In genomic region chr3:149518928-149519574, GRCm38 (mm10) we compare ENCODE assay signal across 8 mouse cellular contexts.
DNase-seq lines count a peak whose midpoint lies in the region; ATAC-seq and TF ChIP-seq lines count a peak whose summit lies in the region.

No protein-coding gene starts in this region.

- H3K4me1 ChIP-seq in forebrain, embryonic 11.5 days (replicated peaks; ENCODE audit: control insufficient read depth, insufficient read depth, low read length) = 0 out of 2 replicates have a peak, but pooled peaks cover 6% of the 10 kb centered on the region
- H3K4me1 ChIP-seq in limb, embryonic 15.5 days = peaks cover 3% of the 10 kb centered on the region; the same call in 1 of the 2 replicates

- no peak overlapping the region for H3K27ac ChIP-seq in gastrocnemius, adult 2 months
- no peak overlapping the region for H3K27ac ChIP-seq in forebrain, embryonic 11.5 days (ENCODE audit: low read depth, low read length)
- no peak overlapping the region for H3K27ac ChIP-seq in limb, embryonic 15.5 days

- peak; percentile 76 for ATAC-seq in forebrain, embryonic 11.5 days (replicated peaks; ENCODE audit: low FRiP score)
- ATAC-seq in limb, embryonic 15.5 days (ENCODE audit: insufficient number of reproducible peaks, low FRiP score, low TSS enrichment, low read depth) = no peak

- no peak for TF ChIP-seq CTCF in gastrocnemius, adult 2 months (IDR thresholded peaks at IDR 0.05)

- peaks cover 5% of the 10 kb centered on the region; the same call in 1 of the 2 replicates for H3K27me3 ChIP-seq in forebrain, embryonic 11.5 days (ENCODE audit: control insufficient read depth, insufficient read depth, low read length)
- H3K27me3 ChIP-seq in limb, embryonic 15.5 days = peaks cover 15% of the 10 kb centered on the region

- DNase-seq in gastrocnemius, adult 2 months = no peak
- no peak for DNase-seq in gastrocnemius, postnatal 10 days
- DNase-seq in ES-CJ7 (ENCODE audit: low read depth, low spot score) = peak; percentile 5
- DNase-seq in forebrain, embryonic 11.5 days (ENCODE audit: low spot score) = peak; percentile 69
- peak; percentile 28 for DNase-seq in retina, postnatal 7 days (ENCODE audit: low read depth, low spot score)
- no peak for DNase-seq in ovary, postnatal 10 days (ENCODE audit: low spot score)
- DNase-seq in frontal cortex, postnatal 10 days (ENCODE audit: low spot score in 2 of 2) = no peak

- H3K9ac ChIP-seq in forebrain, embryonic 11.5 days (ENCODE audit: low read length) = peak overlapping the region; percentile 53
- no peak overlapping the region for H3K9ac ChIP-seq in limb, embryonic 15.5 days

- intact Hi-C loops in gastrocnemius, adult 2 months (cut with DNase I) = no loop called here

- peak overlapping the region; percentile 86 for H3K4me2 ChIP-seq in forebrain, embryonic 11.5 days (ENCODE audit: low read depth, low read length, severe bottlenecking)
- H3K4me2 ChIP-seq in limb, embryonic 15.5 days = peak overlapping the region; percentile 67

- 3% methylated on average over 27 of the region's 27 CpGs for WGBS in forebrain, embryonic 11.5 days
- 7% methylated on average over 27 of the region's 27 CpGs for WGBS in limb, embryonic 15.5 days

- H3K9me3 ChIP-seq in forebrain, embryonic 11.5 days (ENCODE audit: control insufficient read depth, low read length) = no peaks in the 10 kb centered on the region
- no peaks in the 10 kb centered on the region for H3K9me3 ChIP-seq in limb, embryonic 15.5 days

- no peaks in the 10 kb centered on the region for H3K36me3 ChIP-seq in forebrain, embryonic 11.5 days (ENCODE audit: control insufficient read depth, insufficient read depth, low read length)
- H3K36me3 ChIP-seq in limb, embryonic 15.5 days = no peaks in the 10 kb centered on the region

- peak overlapping the region; percentile 60 for H3K4me3 ChIP-seq in gastrocnemius, adult 2 months
- H3K4me3 ChIP-seq in forebrain, embryonic 11.5 days (ENCODE audit: low read depth, low read length) = peak overlapping the region; percentile 39
- H3K4me3 ChIP-seq in limb, embryonic 15.5 days = peak overlapping the region; percentile 37

Comparison
In these comparisons a context has a peak if more than half of its experiments do, and no peak if none do; other contexts are left out.
1. DNase-seq: peak in ES-CJ7 (single experiment), forebrain, embryonic 11.5 days (single experiment) and retina, postnatal 7 days (single experiment); none in gastrocnemius, adult 2 months (single experiment), gastrocnemius, postnatal 10 days (single experiment), ovary, postnatal 10 days (single experiment) and frontal cortex, postnatal 10 days (0 of 2).
2. Peak in every context shown above with its lines, with median percentiles within 50 percentile points of each other: H3K4me3 ChIP-seq.